In genomic region chr10:60285676-60286372, GRCm38 (mm10) we compare ENCODE assay signal across 8 mouse cellular contexts. TPM values are rescaled to one million over a fixed set of nuclear protein-coding genes. Genes with fewer than 3 reads are reported as not detected.
A peak's percentile ranks its signal among the peaks of the same experiment; 100 is the strongest.
DNase-seq lines count a peak whose midpoint lies in the region; ATAC-seq lines count a peak whose summit lies in the region.

No protein-coding gene starts in this region.

- WGBS in forebrain, embryonic 11.5 days, result 43% methylated on average over 14 of the region's 14 CpGs
- 37% methylated on average over 14 of the region's 14 CpGs for WGBS in hindbrain, embryonic 11.5 days
- WGBS in midbrain, embryonic 13.5 days, result 11% methylated on average over 14 of the region's 14 CpGs

- no peaks in the 10 kb centered on the region for H3K9me3 ChIP-seq in forebrain, embryonic 11.5 days (ENCODE audit: control insufficient read depth, low read length)
- no peaks in the 10 kb centered on the region for H3K9me3 ChIP-seq in hindbrain, embryonic 11.5 days (ENCODE audit: control insufficient read depth, low read length)
- no peaks in the 10 kb centered on the region for H3K9me3 ChIP-seq in midbrain, embryonic 13.5 days

- H3K27me3 ChIP-seq in forebrain, embryonic 11.5 days (ENCODE audit: control insufficient read depth, insufficient read depth, low read length), result no peaks in the 10 kb centered on the region
- no peaks in the 10 kb centered on the region for H3K27me3 ChIP-seq in hindbrain, embryonic 11.5 days (ENCODE audit: control insufficient read depth, insufficient read depth, low read length)
- no peaks in the 10 kb centered on the region for H3K27me3 ChIP-seq in midbrain, embryonic 13.5 days

- H3K4me3 ChIP-seq in forebrain, embryonic 11.5 days (ENCODE audit: low read depth, low read length), result peak overlapping the region; percentile 8; the same call in 1 of the 2 replicates
- H3K4me3 ChIP-seq in hindbrain, embryonic 11.5 days (ENCODE audit: low read depth, low read length), result 0 out of 2 replicates have a peak overlapping the region, but pooled peaks have one; percentile 2
- H3K4me3 ChIP-seq in midbrain, embryonic 13.5 days (replicated peaks), result peak overlapping the region; percentile 25

- H3K9ac ChIP-seq in forebrain, embryonic 11.5 days (ENCODE audit: low read length), result peak overlapping the region; percentile 35
- 0 out of 2 replicates have a peak overlapping the region, but pooled peaks have one; percentile 1 for H3K9ac ChIP-seq in hindbrain, embryonic 11.5 days (ENCODE audit: low read depth, low read length)
- H3K9ac ChIP-seq in midbrain, embryonic 13.5 days (replicated peaks), result peak overlapping the region; percentile 48

- no peaks in the 10 kb centered on the region for H3K36me3 ChIP-seq in forebrain, embryonic 11.5 days (ENCODE audit: control insufficient read depth, insufficient read depth, low read length)
- no peaks in the 10 kb centered on the region for H3K36me3 ChIP-seq in hindbrain, embryonic 11.5 days (ENCODE audit: control insufficient read depth, insufficient read depth, low read length)
- H3K36me3 ChIP-seq in midbrain, embryonic 13.5 days, result no peaks in the 10 kb centered on the region

- ATAC-seq in forebrain, embryonic 11.5 days (replicated peaks; ENCODE audit: low FRiP score), result peak; percentile 70
- ATAC-seq in hindbrain, embryonic 11.5 days (ENCODE audit: low FRiP score), result peak; percentile 74
- peak; percentile 84 for ATAC-seq in midbrain, embryonic 13.5 days

- H3K4me1 ChIP-seq in forebrain, embryonic 11.5 days (replicated peaks; ENCODE audit: control insufficient read depth, insufficient read depth, low read length), result peaks cover 30% of the 10 kb centered on the region
- peaks cover 19% of the 10 kb centered on the region for H3K4me1 ChIP-seq in hindbrain, embryonic 11.5 days (replicated peaks; ENCODE audit: control insufficient read depth, insufficient read depth, low read length)
- peaks cover 87% of the 10 kb centered on the region for H3K4me1 ChIP-seq in midbrain, embryonic 13.5 days (replicated peaks)

- peak; percentile 60 for DNase-seq in adrenal gland, adult 2 months
- no peak for DNase-seq in adrenal gland, adult 8-10 months
- DNase-seq in ES-CJ7 (ENCODE audit: low read depth, low spot score), result peak; percentile 64
- DNase-seq in forebrain, embryonic 11.5 days (ENCODE audit: low spot score), result peak; percentile 83
- peak; percentile 86 for DNase-seq in hindbrain, embryonic 11.5 days (ENCODE audit: low spot score)
- peak; percentile 79 to 82 for DNase-seq in left cerebral cortex, adult 18-20 months (ENCODE audit: low spot score in 2 of 2)
- DNase-seq in telencephalon, adult 2 months (ENCODE audit: low read depth, low spot score), result peak; percentile 91

- peak overlapping the region; percentile 45 for H3K4me2 ChIP-seq in forebrain, embryonic 11.5 days (ENCODE audit: low read depth, low read length, severe bottlenecking)
- peak overlapping the region; percentile 31 for H3K4me2 ChIP-seq in hindbrain, embryonic 11.5 days (replicated peaks; ENCODE audit: low read depth, low read length)
- peak overlapping the region; percentile 57 for H3K4me2 ChIP-seq in midbrain, embryonic 13.5 days (replicated peaks)

- peak overlapping the region; percentile 73 for H3K27ac ChIP-seq in forebrain, embryonic 11.5 days (ENCODE audit: low read depth, low read length)
- H3K27ac ChIP-seq in hindbrain, embryonic 11.5 days (ENCODE audit: low read depth, low read length), result peak overlapping the region; percentile 77
- H3K27ac ChIP-seq in midbrain, embryonic 13.5 days, result peak overlapping the region; percentile 81

RNA-seq across cellular contexts. Expression of gene Psap, which starts 8.4 kb away (rescaled TPM):
- 1,000 to 10,000 TPM; 1,081 to 1,299 TPM for total RNA-seq in adrenal gland, adult 2 months (2021)
- 1,236 and 1,342 TPM in 2 replicates for polyA plus RNA-seq in adrenal gland, adult 2 months (2012; rRNA removed)
- 1,000 to 10,000 TPM; 1,117 to 1,520 (median 1,260) TPM for total RNA-seq in adrenal gland, adult 8-10 months (2022)
- 63.6 and 74.2 TPM in 2 replicates for polyA plus RNA-seq in forebrain, embryonic 11.5 days (2014; fragmentation: Nextera tagmentation; extraction: Ambion mirVana)
- 85.7 and 91.4 TPM in 2 replicates for polyA plus RNA-seq in hindbrain, embryonic 11.5 days (2014; fragmentation: Nextera tagmentation; extraction: Ambion mirVana)
- 1,000 to 10,000 TPM; 1,592 to 1,629 TPM for total RNA-seq in left cerebral cortex, adult 18-20 months (2021)
- 126 and 154 TPM in 2 replicates for polyA plus RNA-seq in midbrain, embryonic 13.5 days (2015; fragmentation: Nextera tagmentation; extraction: Ambion mirVana)
